Mouse (Mus musculus) C2C12 (cell line): Measurements from ENCODE around the gene Sim2. TPM values are rescaled to one million over a fixed set of nuclear protein-coding genes. Genes with fewer than 3 reads are reported as not detected.

Source experiments
- H3K27me3 ChIP-seq: one replicate; pipeline ENCODE4 v1.6.1; 2011; ENCODE audit not compliant: control insufficient read depth, insufficient read depth, insufficient read length
- H3K36me3 ChIP-seq: one replicate; pipeline ENCODE4 v1.6.1; 2011; ENCODE audit not compliant: control insufficient read depth, insufficient read depth
- H3K4me3 ChIP-seq: one replicate; pipeline ENCODE4 v1.5.1; 2011; ENCODE audit warnings: mild to moderate bottlenecking, control low read depth; ENCODE audit not compliant: poor library complexity, insufficient read depth, severe bottlenecking
- H3K79me2 ChIP-seq: one replicate; pipeline ENCODE4 v1.6.1; 2011; ENCODE audit not compliant: control insufficient read depth, insufficient read depth
- H3K79me3 ChIP-seq: one replicate; pipeline ENCODE4 v1.6.1; 2011; ENCODE audit warnings: low read depth, control low read depth
- H3ac ChIP-seq: one replicate; pipeline ENCODE3; 2011; ENCODE audit warnings: low read depth; ENCODE audit not compliant: control insufficient read depth, insufficient read length
- CEBPB ChIP-seq: IDR thresholded peaks from one replicate; pipeline ENCODE4 v1.6.1; 2011; ENCODE audit warnings: low read depth, mild to moderate bottlenecking, control low read depth, moderate library complexity
- CTCF ChIP-seq: IDR thresholded peaks from one replicate; pipeline ENCODE4 v1.5.1; 2011; ENCODE audit not compliant: control insufficient read depth, insufficient read depth, insufficient read length
- FOSL1 ChIP-seq: IDR thresholded peaks from one replicate; pipeline ENCODE4 v1.8.0; 2011; ENCODE audit warnings: mild to moderate bottlenecking, low read length; ENCODE audit not compliant: poor library complexity, insufficient read depth, severe bottlenecking
- MAX ChIP-seq: IDR thresholded peaks from one replicate; pipeline ENCODE4 v1.6.1; 2011; ENCODE audit warnings: mild to moderate bottlenecking, control low read depth
- MYOD1 ChIP-seq: IDR thresholded peaks from one replicate; pipeline ENCODE4 v1.6.1; 2011; ENCODE audit warnings: low read depth; ENCODE audit not compliant: control insufficient read depth, insufficient read length
- MYOG ChIP-seq: IDR thresholded peaks from one replicate; pipeline ENCODE4 v1.6.1; 2011; ENCODE audit not compliant: control insufficient read depth, insufficient read length; ENCODE audit errors: extremely low read depth
- USF1 ChIP-seq: IDR thresholded peaks from one replicate; pipeline ENCODE4 v1.6.1; 2011; ENCODE audit warnings: low read depth, mild to moderate bottlenecking, control low read depth, moderate library complexity
- polyA plus RNA-seq: library from polyadenylated mRNA; unstranded; fragments of >200 nt; fragmentation: generic; extraction: Trizol; gene quantifications from one replicate; pipeline ENCODE4 v1.2.1, GENCODE M21; 2012; ENCODE audit warnings: missing spikeins

The Sim2 gene
- polyA plus RNA-seq, 1 experiment: 8.0 TPM

- TF ChIP-seq CTCF (no peak), MAX (no peak), FOSL1 (no peak), USF1 (no peak), MYOD1 (no peak), MYOG (no peak)
- Histone ChIP-seq H3ac (no peak overlapping the region), H3K79me2 (no peaks in the 10 kb centered on the region), H3K4me3 (no peak overlapping the region), H3K36me3 (no peaks in the 10 kb centered on the region), H3K79me3 (no peaks in the 10 kb centered on the region), H3K27me3 (no peaks in the 10 kb centered on the region)
Measured at GRCm38 (mm10) chr16:94162000-94162399, 77.3 kb downstream of the Sim2 start.

GRCm38 (mm10) chr16:94163051-94163450, 78.3 kb downstream of the Sim2 start:
- Histone ChIP-seq H3K36me3 (no peaks in the 10 kb centered on the region), H3ac (no peak overlapping the region), H3K79me3 (no peaks in the 10 kb centered on the region), H3K4me3 (no peak overlapping the region), H3K27me3 (no peaks in the 10 kb centered on the region), H3K79me2 (no peaks in the 10 kb centered on the region)
- no peak for TF ChIP-seq USF1
- no peak for TF ChIP-seq MAX

- no peaks in the 10 kb centered on the region for H3K79me3 ChIP-seq
- H3K4me3 ChIP-seq: no peak overlapping the region
- no peaks in the 10 kb centered on the region for H3K36me3 ChIP-seq
- H3K79me2 ChIP-seq: no peaks in the 10 kb centered on the region
- H3K27me3 ChIP-seq: no peaks in the 10 kb centered on the region
- TF ChIP-seq MYOG: no peak
- no peak for TF ChIP-seq MAX
- TF ChIP-seq MYOD1: no peak
- no peak for TF ChIP-seq USF1
- no peak for TF ChIP-seq CEBPB
- no peak for TF ChIP-seq CTCF
- no peak for TF ChIP-seq FOSL1
- H3ac ChIP-seq: no peak overlapping the region
Measured at GRCm38 (mm10) chr16:94164236-94164635, 79.5 kb downstream of the Sim2 start.

- TF ChIP-seq USF1: no peak
- TF ChIP-seq MAX: no peak
- TF ChIP-seq CEBPB: no peak
- no peak for TF ChIP-seq MYOD1
- no peak for TF ChIP-seq FOSL1
- no peak for TF ChIP-seq CTCF
- no peak for TF ChIP-seq MYOG
- Histone ChIP-seq H3K36me3 (no peaks in the 10 kb centered on the region), H3ac (no peak overlapping the region), H3K4me3 (no peak overlapping the region), H3K27me3 (no peaks in the 10 kb centered on the region), H3K79me2 (no peaks in the 10 kb centered on the region), H3K79me3 (no peaks in the 10 kb centered on the region)
Measured at GRCm38 (mm10) chr16:94164978-94165377, 80.2 kb downstream of the Sim2 start.

GRCm38 (mm10) chr16:94168655-94169545, 84.2 kb downstream of the Sim2 start:
- TF ChIP-seq CEBPB (no peak), FOSL1 (no peak), MYOG (no peak), MAX (no peak), CTCF (no peak), USF1 (no peak), MYOD1 (no peak)
- no peaks in the 10 kb centered on the region for H3K79me2 ChIP-seq
- no peaks in the 10 kb centered on the region for H3K36me3 ChIP-seq
- H3K79me3 ChIP-seq: no peaks in the 10 kb centered on the region
- H3K27me3 ChIP-seq: no peaks in the 10 kb centered on the region
- H3ac ChIP-seq: no peak overlapping the region
- no peak overlapping the region for H3K4me3 ChIP-seq

GRCm38 (mm10) chr16:94170218-94170617, 85.5 kb downstream of the Sim2 start:
- no peaks in the 10 kb centered on the region for H3K27me3 ChIP-seq
- H3K4me3 ChIP-seq: no peak overlapping the region
- H3ac ChIP-seq: no peak overlapping the region
- H3K36me3 ChIP-seq: no peaks in the 10 kb centered on the region
- no peak for TF ChIP-seq USF1
- no peak for TF ChIP-seq CEBPB
- TF ChIP-seq MYOD1: no peak
- TF ChIP-seq CTCF: no peak
- no peak for TF ChIP-seq MAX
- TF ChIP-seq MYOG: no peak
- no peak for TF ChIP-seq FOSL1
- no peaks in the 10 kb centered on the region for H3K79me3 ChIP-seq
- H3K79me2 ChIP-seq: no peaks in the 10 kb centered on the region
